Mouse (Mus musculus) cerebellum, adult 2 months (tissue): ENCODE data around the gene Clasp1. TPM values are rescaled to one million over a fixed set of nuclear protein-coding genes. Genes with fewer than 3 reads are reported as not detected.

Experiments
- DNase-seq, 2 experiments: peaks; one replicate each; pipeline ENCODE4 v3.0.0; 2021
- H3K27ac ChIP-seq: fragments of 200-500 bp; 2 replicates; pipeline ENCODE4 v1.5.1; 2012; ENCODE audit warnings: low read length, control low read depth, inconsistent platforms; ENCODE audit not compliant: insufficient read depth
- H3K27me3 ChIP-seq: fragments of 200-500 bp; 2 replicates; pipeline ENCODE4 v1.6.1; 2012; ENCODE audit warnings: inconsistent platforms, mild to moderate bottlenecking, low read length, moderate library complexity; ENCODE audit not compliant: control insufficient read depth, insufficient read depth
- H3K4me1 ChIP-seq: fragments of 200-500 bp; 2 replicates; pipeline ENCODE4 v1.6.1; 2011; ENCODE audit warnings: low read length; ENCODE audit not compliant: control insufficient read depth, insufficient read depth
- H3K4me3 ChIP-seq: fragments of 200-500 bp; replicated peaks from 2 replicates; pipeline ENCODE3; 2011; ENCODE audit warnings: mild to moderate bottlenecking, low read depth, low read length, control low read depth; ENCODE audit not compliant: insufficient read depth
- CTCF ChIP-seq: fragments of 200-500 bp; IDR thresholded peaks from 2 replicates; pipeline ENCODE4 v1.5.1; 2011; ENCODE audit warnings: low read depth, mild to moderate bottlenecking, control low read depth, low read length, moderate library complexity, borderline replicate concordance; ENCODE audit not compliant: insufficient read depth
- POLR2A ChIP-seq: fragments of 200-500 bp; IDR thresholded peaks from 2 replicates; pipeline ENCODE4 v1.6.1; 2011; ENCODE audit warnings: low read length, control low read depth, borderline replicate concordance; ENCODE audit not compliant: insufficient read depth
- WGBS: fragments of 180-500 bp; shearing (Covaris S2); methylation state at CpG from one replicate; pipeline ENCODE4 v1.1.7; 2018; 5-methylcytosine and 5-hydroxymethylcytosine counted together
- polyA plus RNA-seq: library from polyadenylated mRNA; depleted of rRNA; stranded (reverse); fragments of >200 nt; gene quantifications from 2 replicates; pipeline ENCODE4 v1.2.3, GENCODE M21; 2012; rRNA removed

Gene Clasp1
- 63.3 and 63.7 TPM in 2 replicates for polyA plus RNA-seq

GRCm38 (mm10) chr1:118388757-118389453 is at the start of gene Clasp1:
Gene Clasp1 (plus strand): TSS chr1:118389058.
- H3K4me1 ChIP-seq: no peaks in the 10 kb centered on the region; the same call in 1 of the 2 replicates
- under 1% methylated on average over 44 of the region's 44 CpGs for WGBS
- DNase-seq: peak; percentile 97 to 98
- H3K27ac ChIP-seq: peak within 1 kb of the TSS; percentile 62
- H3K27me3 ChIP-seq: 0 out of 2 replicates have a peak, but pooled peaks cover 1% of the 10 kb centered on the region
- H3K4me3 ChIP-seq: peak within 1 kb of the TSS; percentile 77
- TF ChIP-seq CTCF (no peak), POLR2A (peak; percentile 64; the same call in 1 of the 2 replicates)

GRCm38 (mm10) chr1:118343649-118344435 is 45.0 kb upstream of the Clasp1 start:
- no peaks in the 10 kb centered on the region for H3K27me3 ChIP-seq
- H3K27ac ChIP-seq: no peak overlapping the region
- 45% methylated on average over 6 of the region's 6 CpGs for WGBS
- DNase-seq: no peak
- H3K4me3 ChIP-seq: no peak overlapping the region
- TF ChIP-seq POLR2A (no peak), CTCF (no peak)
- H3K4me1 ChIP-seq: no peaks in the 10 kb centered on the region

- no peak for DNase-seq
- 69% methylated on average over 3 of the region's 3 CpGs for WGBS
- H3K27me3 ChIP-seq: no peaks in the 10 kb centered on the region
- TF ChIP-seq POLR2A (no peak), CTCF (no peak)
- H3K4me3 ChIP-seq: no peak overlapping the region
- no peak overlapping the region for H3K27ac ChIP-seq
- H3K4me1 ChIP-seq: no peaks in the 10 kb centered on the region
Observed at GRCm38 (mm10) chr1:118349922-118350321, 38.9 kb upstream of the Clasp1 start.

- peak overlapping the region; percentile 50; the same call in 1 of the 2 replicates for H3K27ac ChIP-seq
- H3K4me3 ChIP-seq: no peak overlapping the region
- peak; percentile 14 to 23 for DNase-seq
- WGBS: 8% methylated on average over 6 of the region's 6 CpGs
- no peak for TF ChIP-seq CTCF
- TF ChIP-seq POLR2A: no peak
- H3K4me1 ChIP-seq: peaks cover 6% of the 10 kb centered on the region
- no peaks in the 10 kb centered on the region for H3K27me3 ChIP-seq
Observed at GRCm38 (mm10) chr1:118359071-118359761, 29.6 kb upstream of the Clasp1 start.

DNA sequence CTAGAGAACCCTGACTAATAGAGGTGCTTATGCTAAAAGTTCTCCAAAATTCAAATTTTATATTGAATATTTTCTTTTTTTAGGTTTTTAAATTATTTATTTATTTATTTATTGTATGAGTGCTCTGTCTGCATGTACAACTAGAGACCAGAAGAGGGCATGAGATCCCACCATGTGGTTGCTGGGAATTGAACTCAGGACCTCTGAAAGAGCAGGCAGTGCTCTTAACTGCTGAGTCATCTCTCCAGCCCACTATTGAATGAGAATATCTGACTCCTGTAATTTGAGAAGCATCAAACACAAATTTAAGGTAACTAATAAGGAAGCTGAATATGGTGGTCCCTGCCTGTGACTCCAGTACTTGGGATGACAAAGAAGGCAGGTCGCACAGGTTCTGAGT is 20.9 kb upstream of the Clasp1 start:
- TF ChIP-seq POLR2A: no peak
- TF ChIP-seq CTCF: no peak
- Histone ChIP-seq H3K4me3 (no peak overlapping the region), H3K4me1 (no peaks in the 10 kb centered on the region), H3K27ac (no peak overlapping the region), H3K27me3 (no peaks in the 10 kb centered on the region)
- 94% methylated on average over 1 of the region's 1 CpGs for WGBS
- DNase-seq: peak in 1 of 2 experiments; percentile 9

- no peak for DNase-seq
- 76% methylated on average over 3 of the region's 3 CpGs for WGBS
- TF ChIP-seq CTCF: no peak
- TF ChIP-seq POLR2A: no peak
- Histone ChIP-seq H3K27ac (no peak overlapping the region), H3K27me3 (no peaks in the 10 kb centered on the region), H3K4me1 (no peaks in the 10 kb centered on the region), H3K4me3 (no peak overlapping the region)
Observed at GRCm38 (mm10) chr1:118368721-118369461, 20.0 kb upstream of the Clasp1 start.

DNA sequence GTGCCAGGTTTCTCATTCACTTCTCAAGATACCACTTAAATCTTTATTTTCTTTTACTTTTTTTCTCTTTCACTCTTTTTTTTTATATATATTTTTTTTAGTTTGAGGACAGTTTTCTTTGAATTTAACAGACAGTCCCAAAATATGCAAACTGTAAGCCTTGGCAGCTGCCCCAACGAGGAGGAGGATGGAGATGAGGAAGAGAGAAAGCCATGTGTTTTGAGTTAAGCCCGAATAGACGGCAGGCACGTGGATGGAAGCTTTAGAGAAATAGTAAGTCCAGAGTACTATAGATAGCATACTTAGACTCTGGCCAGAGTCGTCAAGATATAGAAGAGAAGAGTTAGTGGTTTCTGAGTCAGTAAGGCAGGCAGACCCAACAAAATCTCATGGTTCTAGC is 11.1 kb upstream of the Clasp1 start:
- no peaks in the 10 kb centered on the region for H3K4me1 ChIP-seq
- H3K4me3 ChIP-seq: no peak overlapping the region
- TF ChIP-seq POLR2A: no peak
- no peak for TF ChIP-seq CTCF
- whole genome bisulfite sequencing: 78% methylated on average over 5 of the region's 5 CpGs
- H3K27me3 ChIP-seq: no peaks in the 10 kb centered on the region
- no peak overlapping the region for H3K27ac ChIP-seq
- DNase-seq: no peak
